Mouse (Mus musculus): ENCODE results near the gene Rab3a.

Rab3a gene

GRCm38 (mm10) chr8:70772075-70772474 lies 17.6 kb downstream of the Rab3a start:
- no peak for ATAC-seq (ENCODE audit: insufficient number of reproducible peaks, low FRiP score, low TSS enrichment)

- ATAC-seq (ENCODE audit: insufficient number of reproducible peaks, low FRiP score, low TSS enrichment), result no peak
Measured at GRCm38 (mm10) chr8:70772890-70773289, 18.4 kb downstream of the Rab3a start.

- ATAC-seq (ENCODE audit: insufficient number of reproducible peaks, low FRiP score, low TSS enrichment), result no peak
Measured at GRCm38 (mm10) chr8:70773410-70773809, 18.9 kb downstream of the Rab3a start.

GRCm38 (mm10) chr8:70773833-70774232 lies 19.4 kb downstream of the Rab3a start:
- ATAC-seq (ENCODE audit: insufficient number of reproducible peaks, low FRiP score, low TSS enrichment), result no peak

GRCm38 (mm10) chr8:70774740-70775139 lies 20.3 kb downstream of the Rab3a start:
- ATAC-seq (ENCODE audit: insufficient number of reproducible peaks, low FRiP score, low TSS enrichment), result no peak

GRCm38 (mm10) chr8:70775227-70775626 lies 20.7 kb downstream of the Rab3a start:
- no peak for ATAC-seq (ENCODE audit: insufficient number of reproducible peaks, low FRiP score, low TSS enrichment)

- no peak for ATAC-seq (ENCODE audit: insufficient number of reproducible peaks, low FRiP score, low TSS enrichment)
Measured at GRCm38 (mm10) chr8:70775851-70776495, 21.5 kb downstream of the Rab3a start.

- ATAC-seq (ENCODE audit: insufficient number of reproducible peaks, low FRiP score, low TSS enrichment), result peak; percentile 74
Measured at GRCm38 (mm10) chr8:70776496-70777444, 22.3 kb downstream of the Rab3a start, which contains the start of gene Pik3r2. Gene Pik3r2 (minus strand): TSS chr8:70776713.

- ATAC-seq (ENCODE audit: insufficient number of reproducible peaks, low FRiP score, low TSS enrichment), result no peak
Measured at GRCm38 (mm10) chr8:70780093-70780492, 25.6 kb downstream of the Rab3a start.

- no peak for ATAC-seq (ENCODE audit: insufficient number of reproducible peaks, low FRiP score, low TSS enrichment)
Measured at GRCm38 (mm10) chr8:70786291-70787050, 32.0 kb downstream of the Rab3a start.

GRCm38 (mm10) chr8:70787051-70787445 lies 32.6 kb downstream of the Rab3a start:
- no peak for ATAC-seq (ENCODE audit: insufficient number of reproducible peaks, low FRiP score, low TSS enrichment)

- ATAC-seq (ENCODE audit: insufficient number of reproducible peaks, low FRiP score, low TSS enrichment), result peak; percentile 62
Measured at GRCm38 (mm10) chr8:70787941-70788667, 33.6 kb downstream of the Rab3a start.

- ATAC-seq (ENCODE audit: insufficient number of reproducible peaks, low FRiP score, low TSS enrichment), result no peak
Measured at GRCm38 (mm10) chr8:70789046-70789445, 34.6 kb downstream of the Rab3a start.

- no peak for ATAC-seq (ENCODE audit: insufficient number of reproducible peaks, low FRiP score, low TSS enrichment)
Measured at GRCm38 (mm10) chr8:70790846-70791245, 36.4 kb downstream of the Rab3a start.

GRCm38 (mm10) chr8:70791294-70791701 lies 36.8 kb downstream of the Rab3a start:
- ATAC-seq (ENCODE audit: insufficient number of reproducible peaks, low FRiP score, low TSS enrichment), result no peak

GRCm38 (mm10) chr8:70791975-70792691 lies 37.7 kb downstream of the Rab3a start:
- peak; percentile 28 for ATAC-seq (ENCODE audit: insufficient number of reproducible peaks, low FRiP score, low TSS enrichment)

- ATAC-seq (ENCODE audit: insufficient number of reproducible peaks, low FRiP score, low TSS enrichment), result peak; percentile 1; the same call in 1 of the 2 replicates
Measured at GRCm38 (mm10) chr8:70792700-70793099, 38.2 kb downstream of the Rab3a start.

- no peak for ATAC-seq (ENCODE audit: insufficient number of reproducible peaks, low FRiP score, low TSS enrichment)
Measured at GRCm38 (mm10) chr8:70794215-70794614, 39.7 kb downstream of the Rab3a start.

- ATAC-seq (ENCODE audit: insufficient number of reproducible peaks, low FRiP score, low TSS enrichment), result no peak
Measured at GRCm38 (mm10) chr8:70795370-70795769, 40.9 kb downstream of the Rab3a start.
